Mouse (Mus musculus) forebrain, embryonic 11.5 days (tissue): ENCODE data around the gene Nipbl. TPM values are rescaled to one million over a fixed set of nuclear protein-coding genes. Genes with fewer than 3 reads are reported as not detected.
"Not testable (repeated sequence)": the region's sequence is repeated elsewhere in the genome, so short reads cannot be mapped to it uniquely, and the experiment has no call there.

ENCODE experiments used
- ATAC-seq: fragments of 200-750 bp; cut with Nextera tagmentation; replicated peaks from 2 replicates; pipeline ENCODE4 v1.8.0; 2017; ENCODE audit warnings: moderate TSS enrichment; ENCODE audit not compliant: low FRiP score
- DNase-seq: peaks from one replicate; pipeline ENCODE4 v3.0.0-alpha.2; 2017; ENCODE audit warnings: low spot score
- H3K27ac ChIP-seq: fragments of 300-500 bp; sonication (generic); 2 replicates; pipeline ENCODE4 v1.5.1; 2014; ENCODE audit warnings: low read depth, low read length
- H3K27me3 ChIP-seq: fragments of 300-500 bp; sonication (generic); 2 replicates; pipeline ENCODE4 v1.6.1; 2014; ENCODE audit warnings: mild to moderate bottlenecking, low read length, mixed read lengths; ENCODE audit not compliant: control insufficient read depth, insufficient read depth
- H3K36me3 ChIP-seq: fragments of 300-500 bp; sonication (generic); 2 replicates; pipeline ENCODE4 v1.6.1; 2014; ENCODE audit warnings: mild to moderate bottlenecking, low read length, moderate library complexity, mixed read lengths; ENCODE audit not compliant: control insufficient read depth, insufficient read depth
- H3K4me1 ChIP-seq: fragments of 300-500 bp; sonication (generic); replicated peaks from 2 replicates; pipeline ENCODE4 v1.6.1; 2014; ENCODE audit warnings: low read length, mixed read lengths; ENCODE audit not compliant: control insufficient read depth, insufficient read depth
- H3K4me2 ChIP-seq: fragments of 300-500 bp; sonication (generic); 2 replicates; pipeline ENCODE4 v1.6.1; 2014; ENCODE audit warnings: low read depth, mild to moderate bottlenecking, low read length, moderate library complexity, mixed read lengths; ENCODE audit not compliant: severe bottlenecking
- H3K4me3 ChIP-seq: fragments of 300-500 bp; sonication (generic); 2 replicates; pipeline ENCODE4 v1.5.1; 2014; ENCODE audit warnings: low read depth, low read length
- H3K9ac ChIP-seq: fragments of 300-500 bp; sonication (generic); 2 replicates; pipeline ENCODE4 v1.6.1; 2014; ENCODE audit warnings: low read length
- H3K9me3 ChIP-seq: fragments of 300-500 bp; sonication (generic); 2 replicates; pipeline ENCODE4 v1.6.1; 2016; ENCODE audit warnings: low read length, mixed read lengths; ENCODE audit not compliant: control insufficient read depth
- WGBS: fragments of 180-500 bp; shearing (Covaris S2); extraction: QIAGEN DNeasy Blood & Tissue Kit; methylation state at CpG from one replicate; pipeline ENCODE4 v1.1.7; 2014; 5-methylcytosine and 5-hydroxymethylcytosine counted together
- polyA plus RNA-seq: library from polyadenylated mRNA; unstranded; fragments of >200 nt; fragmentation: Nextera tagmentation; extraction: Ambion mirVana; gene quantifications from 2 replicates; pipeline ENCODE4 v1.2.1, GENCODE M21; 2014

Gene Nipbl
- polyA plus RNA-seq = 27.4 and 30.2 TPM in 2 replicates

DNA sequence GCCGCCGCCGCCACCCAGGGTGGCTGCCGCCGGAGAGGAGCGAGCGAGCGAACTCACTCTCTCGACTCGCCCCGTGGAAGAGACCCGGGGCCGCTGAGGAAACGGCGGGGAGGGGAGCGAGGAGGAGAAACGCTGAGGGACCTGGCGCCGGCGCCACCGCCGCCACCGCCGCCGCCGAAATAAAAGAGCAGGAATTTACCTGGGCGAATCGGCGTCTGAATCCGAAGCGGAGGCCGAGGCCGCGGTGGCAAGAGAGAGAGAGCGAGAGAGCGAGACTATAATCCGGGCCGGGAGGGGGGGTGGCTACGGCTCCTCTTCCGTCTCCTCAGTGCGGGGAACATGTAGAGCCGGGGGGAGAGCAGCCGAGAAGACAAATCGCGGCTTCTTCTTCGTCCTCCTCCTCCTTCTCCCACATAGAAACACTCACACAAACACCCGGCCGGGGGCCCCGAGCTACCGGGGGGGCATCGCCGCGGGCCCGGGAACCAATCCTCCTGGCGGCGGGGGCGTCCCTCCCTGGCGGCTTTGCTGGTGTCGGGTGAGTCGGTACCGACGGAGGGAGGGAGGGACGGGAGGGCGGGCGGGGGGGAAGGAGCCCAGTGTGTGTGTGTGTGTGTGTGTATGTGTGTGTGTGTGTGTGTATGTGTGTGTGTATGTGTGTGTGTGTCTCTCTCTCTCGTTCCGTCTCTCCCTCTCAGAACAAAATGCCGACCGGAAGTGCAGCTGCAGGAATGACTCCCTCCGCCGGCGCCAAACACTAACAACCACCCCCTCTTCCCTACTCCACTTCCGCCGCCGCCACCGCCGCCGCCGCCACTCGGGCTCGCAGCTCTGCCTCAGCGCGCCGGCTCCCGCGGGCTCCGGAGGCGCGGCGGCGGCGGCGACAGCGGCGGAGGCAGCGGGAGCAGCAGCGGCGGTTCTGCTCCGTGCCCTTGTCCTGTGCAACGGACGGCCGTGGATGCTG lies at the start of gene Nipbl:
Gene Nipbl (minus strand): TSS at position 538 of the 964 bp plus-strand sequence.
- Histone ChIP-seq H3K4me2 (peak within 1 kb of the TSS; percentile 92), H3K4me1 (peaks cover 8% of the 10 kb centered on the region; the same call in 1 of the 2 replicates), H3K27ac (peak within 1 kb of the TSS; percentile 98), H3K27me3 (no peaks in the 10 kb centered on the region), H3K36me3 (no peaks in the 10 kb centered on the region), H3K4me3 (peak within 1 kb of the TSS; percentile 93), H3K9ac (peak within 1 kb of the TSS; percentile 98), H3K9me3 (no peaks in the 10 kb centered on the region)
- under 1% methylated on average over 84 of the region's 102 CpGs for WGBS
- ATAC-seq = peak; percentile 89
- peak; percentile 94 for DNase-seq

- no peaks in the 10 kb centered on the region for H3K4me1 ChIP-seq
- no peak for DNase-seq
- H3K27me3 ChIP-seq = no peaks in the 10 kb centered on the region
- no peaks in the 10 kb centered on the region for H3K36me3 ChIP-seq
- H3K4me3 ChIP-seq = no peak overlapping the region
- no peak for ATAC-seq
- 80% methylated on average over 6 of the region's 6 CpGs for WGBS
- H3K9me3 ChIP-seq = no peaks in the 10 kb centered on the region
- H3K4me2 ChIP-seq = no peak overlapping the region
- H3K27ac ChIP-seq = no peak overlapping the region
- no peak overlapping the region for H3K9ac ChIP-seq
Measured at GRCm38 (mm10) chr15:8485261-8485660, 41.0 kb upstream of the Nipbl start.

DNA sequence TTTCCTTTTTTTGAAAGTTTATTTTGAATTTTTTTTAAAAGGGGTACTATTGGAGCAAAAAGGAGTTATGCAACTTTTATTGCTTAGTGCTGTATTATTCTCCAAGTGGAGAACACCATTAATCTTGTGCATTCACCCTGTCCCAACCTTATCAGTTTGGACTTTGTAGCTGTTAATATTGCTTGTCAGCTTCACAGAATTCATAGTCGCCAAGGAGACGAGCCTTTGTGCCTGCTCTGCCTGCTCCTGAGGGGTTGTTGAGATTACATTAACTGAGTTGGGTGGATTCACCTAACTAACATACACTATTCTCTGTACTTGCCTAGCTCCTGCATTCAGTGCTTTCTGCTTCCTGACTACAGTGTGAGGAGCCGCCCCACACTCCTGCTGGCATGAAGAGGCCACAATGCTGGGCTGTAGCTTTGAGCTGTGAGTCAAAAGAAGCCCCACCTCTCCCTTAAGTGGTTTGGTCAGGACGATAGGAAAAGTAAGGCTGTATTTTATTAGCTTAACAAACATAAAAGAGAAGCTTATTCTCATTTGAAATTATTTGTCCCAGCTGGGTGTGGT lies 24.8 kb upstream of the Nipbl start:
- Histone ChIP-seq H3K27ac (no peak overlapping the region), H3K9me3 (no peaks in the 10 kb centered on the region), H3K36me3 (no peaks in the 10 kb centered on the region), H3K4me3 (no peak overlapping the region), H3K27me3 (no peaks in the 10 kb centered on the region), H3K4me2 (no peak overlapping the region), H3K9ac (no peak overlapping the region), H3K4me1 (no peaks in the 10 kb centered on the region)
- 45% methylated on average over 4 of the region's 4 CpGs for WGBS
- DNase-seq = no peak
- ATAC-seq = no peak

DNA sequence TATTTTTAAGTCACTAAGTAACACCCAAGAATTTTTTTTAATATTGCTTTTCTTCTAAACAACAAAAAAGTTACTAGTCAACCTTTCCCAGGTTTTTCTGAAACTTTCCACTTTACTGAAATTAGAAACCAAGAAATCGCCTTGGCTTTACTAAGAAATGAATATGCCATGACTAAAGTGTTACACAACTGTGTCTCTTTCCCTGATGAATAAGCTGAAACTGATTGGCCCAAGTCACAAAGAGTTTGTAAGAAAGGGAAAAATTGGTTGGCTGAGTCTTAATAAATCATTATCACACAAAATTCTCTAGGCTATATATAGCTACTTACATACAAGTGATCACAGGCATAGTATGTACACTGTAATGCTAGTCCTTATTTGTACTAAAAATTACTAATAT lies 19.3 kb upstream of the Nipbl start:
- Histone ChIP-seq H3K4me1 (no peaks in the 10 kb centered on the region), H3K27ac (no peak overlapping the region), H3K9ac (no peak overlapping the region), H3K4me3 (no peak overlapping the region), H3K4me2 (no peak overlapping the region), H3K36me3 (no peaks in the 10 kb centered on the region), H3K27me3 (no peaks in the 10 kb centered on the region), H3K9me3 (no peaks in the 10 kb centered on the region)
- WGBS = 80% methylated on average over 1 of the region's 1 CpGs
- ATAC-seq (no peak), DNase-seq (no peak)

- ATAC-seq = no peak
- no peak overlapping the region for H3K27ac ChIP-seq
- no peaks in the 10 kb centered on the region for H3K36me3 ChIP-seq
- H3K4me3 ChIP-seq = no peak overlapping the region
- no peak overlapping the region for H3K4me2 ChIP-seq
- no peaks in the 10 kb centered on the region for H3K27me3 ChIP-seq
- no peak overlapping the region for H3K9ac ChIP-seq
- no peak for DNase-seq
- H3K9me3 ChIP-seq = no peaks in the 10 kb centered on the region
- WGBS = 91% methylated on average over 4 of the region's 4 CpGs
- no peaks in the 10 kb centered on the region for H3K4me1 ChIP-seq
Measured at GRCm38 (mm10) chr15:8462780-8463179, 18.5 kb upstream of the Nipbl start.

DNA sequence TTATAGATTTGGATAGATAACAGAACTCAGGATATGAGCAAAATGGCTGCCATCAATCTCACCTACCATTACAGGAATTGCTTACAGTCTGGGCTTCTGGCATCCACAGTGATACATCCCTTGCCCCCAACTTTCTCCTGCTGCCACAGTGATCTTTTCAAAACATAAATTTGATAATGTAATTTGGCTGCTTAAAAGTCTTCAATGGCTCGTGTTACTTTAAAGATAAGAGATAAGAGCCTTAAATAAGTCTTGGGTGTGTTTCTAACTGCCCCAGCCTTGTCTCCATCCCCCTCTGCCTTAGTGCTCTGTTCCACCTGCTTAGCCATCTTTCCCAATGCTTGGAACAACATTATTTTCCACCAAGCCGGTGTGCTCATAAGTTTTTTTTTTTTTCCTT lies 16.6 kb upstream of the Nipbl start:
- no peak for ATAC-seq
- Histone ChIP-seq H3K9me3 (no peaks in the 10 kb centered on the region), H3K4me1 (no peaks in the 10 kb centered on the region), H3K27me3 (no peaks in the 10 kb centered on the region), H3K4me3 (no peak overlapping the region), H3K4me2 (no peak overlapping the region), H3K36me3 (no peaks in the 10 kb centered on the region), H3K27ac (no peak overlapping the region), H3K9ac (no peak overlapping the region)
- DNase-seq = no peak
- WGBS = 83% methylated on average over 2 of the region's 2 CpGs

DNA sequence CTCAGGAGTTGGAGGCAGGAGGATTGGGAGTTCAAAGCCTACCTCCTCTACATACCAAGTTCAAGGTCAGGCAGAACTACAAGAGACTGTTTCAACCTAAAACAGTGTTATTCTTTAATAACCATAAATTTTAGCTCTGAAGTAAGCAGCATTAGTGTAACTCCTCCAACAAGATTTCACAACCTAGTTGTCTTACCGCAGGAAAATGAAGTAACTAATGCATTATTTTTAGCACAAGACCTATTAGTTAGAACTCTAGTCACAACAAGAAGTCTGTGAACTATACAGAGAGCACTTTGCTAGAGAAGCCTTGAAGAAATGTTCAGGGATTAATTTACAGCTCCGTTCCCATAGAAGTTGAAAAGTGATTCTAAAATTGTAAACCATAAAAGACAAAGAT lies 15.7 kb upstream of the Nipbl start:
- ATAC-seq = no peak
- Histone ChIP-seq H3K9me3 (no peaks in the 10 kb centered on the region), H3K27me3 (no peaks in the 10 kb centered on the region), H3K9ac (no peak overlapping the region), H3K4me2 (no peak overlapping the region), H3K4me1 (no peaks in the 10 kb centered on the region), H3K27ac (no peak overlapping the region), H3K36me3 (no peaks in the 10 kb centered on the region), H3K4me3 (no peak overlapping the region)
- no peak for DNase-seq
- WGBS = 88% methylated on average over 2 of the region's 2 CpGs

GRCm38 (mm10) chr15:8456223-8456622 lies 12.0 kb upstream of the Nipbl start:
- not testable (repeated sequence) for ATAC-seq, H3K36me3 ChIP-seq, H3K9ac ChIP-seq, H3K27ac ChIP-seq, H3K27me3 ChIP-seq, H3K9me3 ChIP-seq, DNase-seq, H3K4me1 ChIP-seq, H3K4me3 ChIP-seq, H3K4me2 ChIP-seq
- WGBS = 85% methylated on average over 1 of the region's 2 CpGs
